Mouse (Mus musculus) kidney, adult 9 months (tissue): ENCODE measurements around the gene Copz2.
A peak's percentile ranks its signal among the peaks of the same experiment; 100 is the strongest.
"Not testable (repeated sequence)": the region's sequence is repeated elsewhere in the genome, so short reads cannot be mapped to it uniquely, and the experiment has no call there.

ENCODE experiments used
- DNase-seq: peaks from one replicate; pipeline ENCODE4 v3.0.0; 2022

Copz2 gene

DNA sequence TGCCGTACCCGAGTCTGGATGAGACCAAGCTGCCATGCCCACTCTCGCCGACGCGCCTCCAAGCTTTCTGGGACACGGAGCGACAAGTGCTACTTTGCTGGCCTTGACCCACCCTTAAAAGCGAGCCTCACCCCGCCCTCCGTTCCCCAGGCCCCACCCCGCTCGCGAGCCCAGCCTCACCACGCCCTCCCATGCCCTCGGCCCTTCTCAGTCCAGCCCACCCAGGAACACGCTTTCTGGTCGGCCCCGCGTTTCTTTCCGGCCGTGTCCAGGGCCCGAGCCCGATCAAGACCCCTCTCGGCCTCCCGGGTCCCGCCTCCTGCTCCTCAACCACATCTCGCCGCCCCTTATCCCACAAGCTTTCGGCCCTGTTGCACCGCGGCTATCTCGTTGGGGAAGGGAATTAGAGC, 20.3 kb upstream of the Copz2 start:
- DNase-seq: peak; percentile 85

DNA sequence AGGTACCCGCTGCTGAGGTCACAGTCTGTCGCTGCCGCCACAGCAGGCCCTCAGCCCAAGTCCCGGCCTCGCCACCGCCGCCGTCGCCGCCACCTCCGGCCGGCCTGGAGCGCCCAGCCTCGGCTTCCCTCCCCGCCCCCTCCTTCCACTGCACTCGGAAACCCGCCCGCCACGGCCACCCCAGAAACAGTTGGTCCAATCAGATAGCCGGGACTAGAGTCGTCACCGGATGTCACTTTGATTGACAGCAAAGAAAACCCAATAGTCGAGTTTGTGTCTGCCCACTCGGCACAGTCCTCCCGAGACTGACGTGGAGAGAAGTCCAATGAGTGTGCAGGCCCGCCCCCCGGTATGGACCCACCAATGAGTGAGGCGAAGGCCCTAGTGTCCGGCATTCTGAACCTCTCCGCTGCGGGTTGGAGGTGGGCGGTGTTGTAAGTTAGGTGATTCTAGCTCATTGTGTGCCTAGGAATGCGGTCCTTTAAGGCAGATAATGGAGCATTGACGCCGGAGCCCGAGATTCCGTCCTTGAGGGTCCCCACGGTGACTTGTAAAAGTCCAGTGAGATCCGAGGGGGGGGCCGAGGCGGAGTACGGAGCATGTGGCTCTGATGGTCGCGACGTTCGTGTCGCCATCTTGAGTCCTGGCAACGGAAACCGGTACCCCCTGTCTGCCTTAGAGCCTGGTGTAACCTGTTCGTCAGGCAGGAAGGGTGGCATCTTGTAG, 19.7 kb upstream of the Copz2 start, which contains the start of gene Nfe2l1:
Nfe2l1 (minus strand) TSS at position 156 of the 726 bp plus-strand sequence.
- DNase-seq: peak; percentile 100

DNA sequence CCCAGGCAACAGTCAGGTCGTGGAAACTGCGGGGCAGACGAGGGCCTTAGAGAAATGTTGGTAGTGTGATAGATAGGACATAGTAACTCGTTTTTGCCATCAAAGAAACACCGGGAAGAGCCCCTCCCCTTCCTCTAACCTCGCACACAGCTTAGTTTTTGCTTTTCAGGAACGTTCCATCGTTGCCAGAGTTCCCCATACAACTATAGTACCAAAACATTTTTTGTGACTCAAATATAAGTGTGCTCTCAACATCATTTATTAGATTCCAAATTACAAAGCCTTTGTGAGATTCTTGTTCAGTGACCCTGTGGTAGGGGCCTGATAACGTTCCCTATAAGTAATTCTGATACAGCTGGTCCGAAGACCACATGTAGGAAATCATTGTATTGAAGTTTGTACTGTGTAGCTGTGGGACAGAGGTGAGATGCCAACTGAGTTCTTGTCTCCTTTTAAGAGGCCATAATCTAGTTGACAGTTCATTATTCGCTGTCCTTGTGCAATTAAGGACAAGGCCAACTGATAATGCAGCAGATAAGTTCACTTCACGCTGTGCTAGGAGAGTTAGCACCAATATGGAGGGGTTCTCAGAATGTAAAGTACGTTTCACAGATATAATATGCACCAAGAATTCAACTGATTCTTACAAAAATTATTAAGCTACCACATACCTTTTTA, 19.0 kb upstream of the Copz2 start:
- DNase-seq: no peak

DNA sequence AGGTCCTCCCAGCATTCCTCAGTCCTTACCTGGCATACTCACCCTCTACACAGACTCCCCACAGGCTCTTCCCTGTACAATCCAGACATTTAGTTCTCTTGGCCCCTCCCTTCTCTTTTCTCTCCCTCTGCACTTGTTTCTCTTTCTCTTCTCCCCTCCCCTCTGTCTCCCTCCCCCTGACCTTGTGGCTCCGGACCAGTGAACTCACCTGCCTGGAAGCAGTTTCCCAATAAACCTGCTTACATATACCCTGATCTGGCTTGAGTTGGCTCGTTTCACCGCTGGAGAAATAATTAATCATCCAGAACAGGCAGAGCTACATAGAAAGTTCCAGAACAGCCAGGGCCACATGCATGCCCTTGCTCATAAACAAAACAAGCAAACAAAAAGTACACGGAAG, 18.2 kb upstream of the Copz2 start:
- DNase-seq: peak; percentile 82

DNA sequence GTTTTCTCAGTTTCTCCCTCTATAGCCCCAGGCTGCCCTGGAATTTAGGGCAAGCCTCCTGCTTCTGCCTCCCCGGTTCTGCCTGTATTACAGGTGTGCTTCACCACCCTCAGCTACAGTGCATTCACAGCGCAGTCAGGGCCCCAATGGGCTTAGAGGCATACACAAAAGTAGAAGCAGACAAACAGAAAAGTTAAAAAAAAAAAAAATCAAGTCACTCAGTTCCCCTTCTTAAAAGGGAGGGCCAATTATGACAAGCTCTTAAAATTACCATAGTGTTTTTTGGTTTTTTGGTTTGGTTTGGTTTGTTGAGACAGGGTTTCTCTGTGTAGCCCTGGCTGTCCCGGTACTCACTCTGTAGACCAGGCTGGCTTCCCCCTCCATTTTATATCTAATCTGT, 17.1 kb upstream of the Copz2 start:
- no peak for DNase-seq

DNA sequence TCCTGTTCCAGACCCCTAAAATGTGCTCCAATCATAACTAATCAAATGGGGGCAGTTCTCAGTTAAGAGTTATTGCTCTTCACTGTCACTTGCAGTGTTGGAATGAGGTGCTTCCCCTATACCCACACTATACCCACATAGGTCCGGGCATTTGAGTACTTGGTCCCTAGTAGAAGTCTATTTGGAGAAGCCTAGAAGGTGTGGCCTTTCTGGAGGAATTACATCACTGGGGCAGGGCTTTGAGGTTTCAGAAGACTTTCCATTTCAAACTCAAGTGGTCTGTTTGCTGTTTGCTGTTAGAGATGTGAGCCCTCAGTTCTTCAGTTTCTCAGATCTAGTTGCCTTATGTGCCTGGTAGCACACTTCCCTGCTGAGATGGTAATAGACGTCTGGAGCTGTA, 16.7 kb upstream of the Copz2 start:
- DNase-seq: no peak

DNA sequence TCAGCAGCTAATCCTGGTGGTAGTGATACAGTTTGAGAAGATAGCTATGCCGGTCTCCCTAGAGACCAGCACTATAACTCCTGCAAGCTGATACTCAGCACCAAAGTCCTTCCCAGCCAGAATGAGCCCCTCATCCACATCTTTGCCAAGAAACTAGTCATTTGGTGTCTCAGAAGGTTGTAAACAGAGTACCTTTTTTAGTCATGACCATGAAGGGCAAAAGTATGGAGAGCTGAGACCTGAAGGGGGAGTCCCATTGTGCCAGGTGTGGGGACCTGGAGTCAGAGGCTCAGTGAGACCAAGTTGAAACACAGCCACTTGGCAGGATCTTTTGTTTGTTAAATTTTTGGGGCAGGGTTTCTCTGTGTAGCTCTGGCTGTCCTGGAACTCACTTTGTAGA, 15.5 kb upstream of the Copz2 start:
- no peak for DNase-seq

DNA sequence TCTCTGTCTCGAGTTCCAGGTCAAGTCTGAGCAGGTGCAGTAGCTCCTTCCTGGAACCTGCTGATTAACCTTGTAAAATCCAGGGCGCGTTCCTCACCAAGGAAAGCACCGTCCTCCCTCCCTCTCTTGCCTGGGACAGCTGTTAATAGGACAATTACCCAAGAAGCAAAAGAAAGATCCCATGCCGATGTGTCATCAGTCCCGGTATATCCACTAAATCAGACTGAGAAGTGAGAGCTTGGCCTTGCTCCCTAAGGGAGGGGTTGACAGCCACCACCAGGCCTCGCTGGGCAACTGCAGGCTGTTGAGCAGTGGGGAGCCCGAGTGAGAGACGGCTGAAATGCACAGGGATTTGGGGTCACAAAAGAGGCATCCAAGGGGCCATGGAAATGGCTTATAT, 12.4 kb upstream of the Copz2 start:
- DNase-seq: no peak

DNA sequence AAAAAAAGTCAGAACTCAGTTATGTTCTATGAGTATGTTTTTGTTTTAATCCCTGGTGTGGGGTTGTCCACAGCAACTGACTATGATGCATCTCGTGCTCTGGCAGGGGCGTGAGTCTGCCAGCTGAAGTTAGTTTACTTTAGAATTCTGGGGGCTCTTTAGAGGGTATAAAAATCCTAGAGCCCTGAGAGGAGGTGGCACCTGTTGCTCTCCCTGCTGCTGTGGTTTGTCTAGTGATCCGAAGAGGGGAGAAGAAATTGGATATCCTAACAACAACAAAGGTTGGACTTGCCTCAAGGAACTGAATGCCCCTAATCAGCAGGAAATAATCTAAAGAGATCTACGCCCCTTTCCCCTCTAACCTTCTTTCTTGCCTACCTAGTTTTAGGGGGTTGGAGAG, 11.3 kb upstream of the Copz2 start:
- DNase-seq: no peak

DNA sequence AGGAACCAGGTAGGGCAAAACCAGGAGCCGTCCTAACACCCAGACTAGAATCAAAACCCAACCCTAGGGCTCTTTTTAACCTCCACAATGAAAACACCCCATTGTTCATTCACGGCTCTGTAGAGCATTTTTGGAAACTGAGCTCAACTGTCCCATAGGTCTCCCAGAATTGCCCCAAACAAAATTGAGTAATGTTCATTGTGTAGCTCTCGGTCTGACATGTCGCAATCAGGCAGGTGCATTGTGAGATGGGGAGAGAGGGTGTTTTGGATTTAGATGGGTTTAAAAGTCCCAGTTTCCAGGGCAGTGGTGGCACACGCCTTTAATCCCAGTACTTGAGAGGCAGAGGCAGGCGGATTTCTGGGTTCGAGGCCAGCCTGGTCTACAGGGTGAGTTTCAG, 10.2 kb upstream of the Copz2 start:
- DNase-seq: no peak

DNA sequence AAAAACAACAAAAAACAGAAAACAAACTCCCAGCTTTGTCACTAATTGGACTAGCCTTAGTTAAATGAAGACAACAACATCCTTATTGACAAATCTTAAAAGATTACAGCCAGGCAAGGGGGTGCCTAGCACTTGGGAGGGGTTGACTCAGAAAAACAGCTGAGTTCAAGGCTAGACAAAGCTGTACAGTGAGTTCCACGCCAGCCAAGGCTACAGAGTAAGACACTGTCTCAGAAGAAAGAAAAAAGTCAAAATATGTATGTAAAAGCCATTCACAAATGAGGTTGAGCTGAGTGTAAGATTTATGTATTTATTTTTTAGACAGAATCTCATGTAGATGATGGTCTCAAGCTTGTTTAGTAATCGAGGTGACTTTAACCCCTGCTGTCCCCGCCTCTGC, 9.8 kb upstream of the Copz2 start:
- DNase-seq: no peak

DNA sequence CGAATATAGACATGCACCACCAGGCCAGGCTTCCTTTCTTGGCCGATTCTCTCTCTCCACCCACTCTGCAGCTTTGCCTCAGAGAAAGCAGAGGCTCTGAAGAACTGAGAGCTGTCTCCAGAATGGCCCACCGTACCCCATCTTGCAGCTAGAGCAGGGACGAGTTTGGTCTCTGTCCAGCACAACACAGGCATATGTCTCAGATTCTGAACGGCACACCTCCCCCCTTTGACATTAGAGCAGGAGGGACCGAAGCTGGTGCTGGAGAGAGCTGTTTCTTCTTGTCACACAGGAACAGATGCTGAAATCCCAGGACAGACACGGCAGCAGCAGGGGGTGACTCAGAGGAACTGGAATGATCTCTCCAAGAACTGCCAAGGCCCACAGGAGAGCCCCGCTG, 9.4 kb upstream of the Copz2 start:
- DNase-seq: no peak

DNA sequence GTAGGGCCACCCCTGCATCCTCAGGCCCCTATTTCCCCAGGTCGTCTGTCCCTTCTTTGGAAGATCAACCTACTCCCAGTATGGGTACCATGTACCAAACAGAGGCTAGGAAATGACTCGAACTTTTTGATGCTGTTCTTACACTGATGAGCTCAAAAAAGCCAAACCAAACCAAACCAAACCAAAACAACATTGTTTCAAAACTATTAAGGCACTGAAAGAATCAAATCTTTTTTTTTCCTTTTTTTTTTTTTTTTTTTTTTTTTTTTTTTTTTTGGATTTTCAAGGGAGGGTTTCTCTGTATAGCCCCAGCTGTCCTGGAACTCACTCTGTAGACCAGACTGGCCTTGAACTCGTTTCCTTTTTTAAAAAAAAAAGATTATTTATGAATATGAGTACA, 6.0 kb upstream of the Copz2 start:
- DNase-seq: no peak

DNA sequence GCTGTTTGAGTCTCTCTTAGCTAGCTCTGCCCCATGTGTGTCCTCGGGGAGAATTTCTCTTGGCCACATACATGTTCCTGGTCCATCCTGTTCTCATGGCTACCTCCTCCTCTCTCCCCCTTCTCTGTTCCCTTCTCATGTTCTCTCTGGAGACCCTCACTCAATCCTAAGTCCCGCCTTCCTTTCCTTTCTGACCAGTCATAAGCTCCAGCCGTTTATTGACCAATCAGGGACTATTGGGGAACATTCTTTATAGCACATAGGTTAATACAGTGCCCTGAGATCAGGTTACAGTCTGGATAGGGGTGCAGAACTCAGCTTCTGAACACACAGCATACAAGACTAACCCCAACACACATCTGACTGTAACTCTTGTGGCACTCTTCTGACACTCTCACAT, 2.4 kb upstream of the Copz2 start:
- no peak for DNase-seq

DNA sequence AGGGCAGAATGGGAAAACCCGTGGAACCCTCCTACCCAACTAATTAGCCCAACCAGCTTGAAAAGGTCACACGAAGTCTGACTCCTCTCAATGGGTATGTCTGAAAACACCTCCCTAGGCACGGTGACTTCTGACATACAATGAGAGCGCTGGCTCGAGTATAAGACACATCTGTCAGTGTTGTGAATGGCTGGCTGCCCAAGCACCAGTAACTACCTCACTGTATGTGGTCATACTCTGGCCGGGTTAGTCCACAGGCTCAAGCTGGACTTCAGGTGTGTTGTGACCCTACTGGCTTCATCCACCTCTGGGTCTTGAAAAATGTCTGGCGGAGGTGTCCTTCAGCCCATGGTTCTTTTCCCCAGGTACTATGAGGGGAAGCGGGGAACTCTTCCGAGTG, 976 bp upstream of the Copz2 start:
- DNase-seq: no peak

DNA sequence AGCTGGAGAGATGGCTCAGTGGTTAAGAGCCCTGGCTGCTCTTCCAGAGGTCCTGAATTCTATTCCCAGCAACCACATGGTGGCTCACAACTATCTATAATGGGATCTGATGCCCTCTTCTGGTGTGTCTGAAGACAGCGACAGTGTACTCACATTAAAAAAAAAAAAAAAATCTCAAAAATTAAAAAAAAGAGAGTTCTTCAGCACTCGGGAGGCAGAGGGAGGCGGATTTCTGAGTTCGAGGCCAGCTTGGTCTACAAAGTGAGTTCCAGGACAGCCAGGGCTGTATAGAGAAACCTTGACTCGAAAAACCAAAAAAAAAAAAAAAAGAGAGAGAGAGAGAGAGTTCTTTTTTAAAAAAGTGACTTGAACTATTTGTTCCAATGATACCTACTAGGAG, 525 bp upstream of the Copz2 start:
- DNase-seq: not testable (repeated sequence)

DNA sequence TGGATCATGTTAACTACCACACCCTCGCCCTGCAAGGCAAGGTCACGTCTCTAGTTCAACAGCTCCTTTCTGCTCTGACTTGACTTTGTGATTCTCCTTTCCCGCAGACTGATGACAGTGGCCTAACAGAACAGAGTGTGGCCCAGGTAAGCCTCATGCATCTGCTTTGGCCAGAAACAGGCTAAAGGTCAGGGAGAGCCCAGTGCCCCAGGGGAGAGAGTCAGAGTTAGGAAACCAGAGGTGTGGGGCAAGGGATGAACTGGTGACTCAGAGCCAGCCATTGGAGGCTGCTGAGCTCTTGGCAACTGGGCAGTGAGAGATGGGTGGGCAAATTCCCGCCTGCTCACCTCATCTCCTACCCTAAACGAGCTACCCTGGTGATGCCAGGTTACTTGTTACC, 7.8 kb downstream of the Copz2 start:
- no peak for DNase-seq

DNA sequence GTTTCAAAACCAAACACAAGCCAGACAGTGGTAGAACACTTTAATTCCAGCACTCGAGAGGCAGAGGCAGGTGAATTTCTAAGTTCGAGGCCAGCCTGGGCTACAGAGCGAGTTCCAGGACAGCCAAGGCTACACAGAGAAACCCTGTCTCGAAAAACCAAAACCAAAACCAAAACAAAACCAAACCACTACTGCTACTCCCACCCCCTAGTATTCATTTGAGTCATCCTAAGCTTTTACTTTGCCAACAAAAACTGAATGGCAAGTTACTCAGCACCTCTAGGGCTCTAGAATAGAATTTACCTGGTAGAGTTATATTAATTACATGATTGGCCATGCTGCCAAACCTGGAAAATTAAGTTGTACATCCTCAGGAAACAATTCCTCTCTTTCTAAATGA, 10.0 kb downstream of the Copz2 start:
- no peak for DNase-seq

DNA sequence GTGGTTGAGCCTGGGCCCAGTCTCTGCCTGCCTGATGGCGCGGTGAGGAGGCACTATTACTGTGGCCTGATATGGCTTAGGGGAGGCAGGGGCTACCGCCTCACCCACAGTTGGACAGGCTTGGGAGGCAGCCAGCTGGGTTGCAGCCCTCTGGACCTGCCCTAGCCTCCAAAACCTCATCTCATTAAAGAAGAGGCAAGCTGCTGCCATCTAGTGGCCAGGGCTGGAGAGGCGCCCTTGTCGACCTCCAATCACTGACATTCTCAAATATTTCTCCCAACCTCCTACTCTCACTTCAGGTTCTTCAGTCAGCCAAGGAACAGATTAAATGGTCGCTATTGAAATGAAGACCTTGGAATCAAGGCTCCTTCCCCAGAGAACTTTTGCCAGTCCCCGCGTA, 10.9 kb downstream of the Copz2 start:
- peak; percentile 87 for DNase-seq

DNA sequence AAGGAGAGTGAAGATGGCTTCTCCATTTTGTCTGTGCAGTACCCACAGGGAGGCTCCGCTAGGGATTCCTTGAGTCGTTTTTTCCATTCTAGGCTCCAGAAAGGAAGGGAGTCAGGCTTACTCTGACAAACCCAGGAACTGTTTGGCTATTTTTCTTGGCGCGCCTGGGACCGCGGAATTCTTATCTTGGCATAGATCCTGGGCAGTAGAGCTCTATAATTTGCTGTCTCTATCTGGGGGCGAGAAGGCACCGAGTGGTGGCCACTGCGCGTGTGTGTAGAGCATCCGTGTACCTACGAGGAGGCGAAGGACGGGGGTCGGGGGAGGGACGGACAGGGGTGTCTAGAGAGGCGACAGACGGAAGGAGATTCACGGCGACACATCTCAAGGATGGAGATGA, 11.8 kb downstream of the Copz2 start:
- peak; percentile 64 for DNase-seq

DNA sequence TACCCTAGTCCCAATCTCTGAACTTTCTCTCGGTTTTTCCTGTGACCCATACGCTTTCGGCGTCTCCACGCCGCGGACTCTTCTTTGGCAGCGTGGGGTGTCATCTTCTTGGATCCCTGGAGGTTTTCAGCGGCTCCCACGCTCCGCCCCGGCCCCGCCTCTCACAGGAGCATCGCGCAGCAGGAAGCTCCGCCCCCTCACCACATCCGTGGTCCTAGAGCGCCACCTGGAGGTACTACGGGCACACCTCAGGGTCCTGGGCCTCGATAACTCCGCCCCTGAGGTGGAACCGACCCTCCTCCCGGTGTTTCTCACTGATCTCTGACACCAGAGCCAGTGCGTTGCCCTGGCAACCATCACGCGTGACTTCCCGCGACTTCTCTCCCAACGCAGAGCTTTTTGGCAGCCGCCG, 12.2 kb downstream of the Copz2 start:
- peak; percentile 97 for DNase-seq

DNA sequence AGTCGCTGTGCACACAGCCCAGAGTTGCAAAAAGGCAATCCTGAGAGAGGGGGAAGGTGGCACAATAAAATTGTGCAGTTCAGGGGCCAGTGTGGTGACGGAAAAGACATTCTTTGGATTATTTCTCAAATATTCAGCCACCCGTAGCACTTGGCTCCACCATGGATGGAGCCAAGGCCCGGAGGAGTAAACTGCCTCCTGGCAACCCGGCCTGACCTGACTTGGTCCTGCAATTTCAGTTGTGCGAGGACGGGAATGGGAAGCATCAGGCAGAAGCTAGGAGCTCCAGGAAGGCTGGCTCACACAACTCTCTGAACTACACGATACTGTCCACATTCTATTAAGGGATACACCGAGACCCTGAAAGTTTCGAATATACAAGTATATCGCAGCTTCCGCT, 12.9 kb downstream of the Copz2 start:
- peak; percentile 26 for DNase-seq

DNA sequence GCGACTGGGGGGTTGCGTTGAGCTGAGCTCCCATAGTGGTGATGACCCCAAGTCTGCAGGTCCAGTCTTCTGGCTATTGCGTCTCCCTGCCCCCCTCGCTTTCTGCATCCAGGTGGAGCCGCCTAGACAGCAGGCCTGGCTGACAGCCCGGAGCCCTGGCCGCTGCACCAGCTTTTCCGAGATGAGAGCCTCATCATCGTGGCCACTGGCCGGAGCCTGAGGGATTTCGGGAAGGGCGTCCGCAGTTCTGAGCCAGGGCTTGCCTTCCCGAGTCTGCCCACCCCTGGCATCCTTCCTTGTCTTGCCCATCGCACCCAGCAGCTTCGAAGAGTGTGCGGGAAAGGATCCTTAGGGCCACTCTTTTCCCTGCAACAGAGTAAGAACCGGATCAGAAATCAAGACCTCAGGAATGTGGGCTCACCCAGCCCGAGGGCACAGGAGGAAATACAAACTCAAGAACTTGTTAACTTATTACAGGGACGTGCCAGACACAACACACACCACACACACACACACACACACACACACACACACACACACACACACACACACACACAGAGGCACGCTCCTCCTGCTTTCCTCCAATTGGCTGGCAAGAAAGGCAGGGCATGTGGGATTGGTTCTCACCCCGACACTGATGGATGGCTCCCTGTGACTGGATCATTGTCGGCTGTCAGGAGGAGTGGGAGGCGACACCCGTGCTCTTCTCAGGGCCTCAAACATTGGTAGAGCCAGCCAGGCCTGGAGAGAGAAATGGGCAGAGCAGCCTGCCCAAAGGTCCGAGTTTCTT, 13.7 kb downstream of the Copz2 start:
- DNase-seq: peak; percentile 81

DNA sequence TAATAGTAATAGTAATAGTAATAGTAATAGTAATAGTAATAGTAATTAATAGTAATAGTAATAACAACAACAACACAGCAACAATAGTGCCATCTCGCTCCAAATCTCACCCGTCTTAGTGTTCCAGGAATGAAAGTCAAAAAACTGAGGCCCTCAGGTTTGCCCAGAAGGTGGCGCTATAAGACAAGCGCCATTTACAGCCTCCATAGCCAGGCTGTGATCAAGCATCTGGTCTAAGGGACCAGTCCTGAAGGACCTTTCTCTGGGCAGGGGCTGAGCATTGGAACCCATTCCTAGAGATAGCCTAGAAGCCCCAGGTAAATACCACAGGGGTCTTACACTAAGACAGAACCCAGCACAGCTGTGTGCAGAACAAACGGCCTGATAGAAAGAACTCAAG, 17.5 kb downstream of the Copz2 start:
- DNase-seq: peak; percentile 82
